Mouse (Mus musculus) embryonic facial prominence, embryonic 11.5 days (tissue): ENCODE results near the gene Pbxip1. TPM values are rescaled to one million over a fixed set of nuclear protein-coding genes. Genes with fewer than 3 reads are reported as not detected.

ENCODE experiments used
- ATAC-seq: fragments of 200-750 bp; cut with Nextera tagmentation; replicated peaks from 2 replicates; pipeline ENCODE4 v1.8.0; 2017; ENCODE audit warnings: low read depth; ENCODE audit not compliant: insufficient number of reproducible peaks, low FRiP score, low TSS enrichment
- DNase-seq: peaks from one replicate; pipeline ENCODE4 v3.0.0-alpha.2; 2015; ENCODE audit warnings: low spot score
- H3K27ac ChIP-seq: fragments of 300-500 bp; sonication (generic); replicated peaks from 2 replicates; pipeline ENCODE4 v1.5.1; 2014; ENCODE audit warnings: mild to moderate bottlenecking, low read depth, low read length, control low read depth
- H3K27me3 ChIP-seq: fragments of 300-500 bp; sonication (generic); 2 replicates; pipeline ENCODE4 v1.6.1; 2014; ENCODE audit warnings: mild to moderate bottlenecking, low read length, moderate library complexity, mixed read lengths; ENCODE audit not compliant: control insufficient read depth, insufficient read depth
- H3K36me3 ChIP-seq: fragments of 300-500 bp; sonication (generic); replicated peaks from 2 replicates; pipeline ENCODE4 v1.6.1; 2014; ENCODE audit warnings: low read depth, mild to moderate bottlenecking, low read length, moderate library complexity, mixed read lengths; ENCODE audit not compliant: control insufficient read depth, insufficient read depth
- H3K4me1 ChIP-seq: fragments of 300-500 bp; sonication (generic); 2 replicates; pipeline ENCODE4 v1.6.1; 2014; ENCODE audit warnings: low read length, mixed read lengths; ENCODE audit not compliant: control insufficient read depth, insufficient read depth
- H3K4me2 ChIP-seq: fragments of 300-500 bp; sonication (generic); 2 replicates; pipeline ENCODE4 v1.6.1; 2014; ENCODE audit warnings: low read depth, mild to moderate bottlenecking, control low read depth, low read length, moderate library complexity
- H3K4me3 ChIP-seq: fragments of 300-500 bp; sonication (generic); 2 replicates; pipeline ENCODE4 v1.5.1; 2014; ENCODE audit warnings: low read depth, low read length, control low read depth
- H3K9ac ChIP-seq: fragments of 300-500 bp; sonication (generic); replicated peaks from 2 replicates; pipeline ENCODE4 v1.6.1; 2014; ENCODE audit warnings: mild to moderate bottlenecking, control low read depth, low read length
- H3K9me3 ChIP-seq: fragments of 300-500 bp; sonication (generic); replicated peaks from 2 replicates; pipeline ENCODE4 v1.6.1; 2016; ENCODE audit warnings: mild to moderate bottlenecking, low read length, inconsistent platforms, mixed read lengths; ENCODE audit not compliant: control insufficient read depth
- WGBS: fragments of 180-500 bp; shearing (Covaris S2); extraction: QIAGEN DNeasy Blood & Tissue Kit; methylation state at CpG from one replicate; pipeline ENCODE4 v1.1.7; 2014; 5-methylcytosine and 5-hydroxymethylcytosine counted together
- polyA plus RNA-seq: library from polyadenylated mRNA; unstranded; fragments of >200 nt; fragmentation: Nextera tagmentation; extraction: Ambion mirVana; gene quantifications from 2 replicates; pipeline ENCODE4 v1.2.1, GENCODE M21; 2014

Pbxip1 gene
- polyA plus RNA-seq, 1 experiment from 2014 or later, result 9.1 TPM

GRCm38 (mm10) chr3:89468268-89468667 lies 31.8 kb downstream of the Pbxip1 start:
- DNase-seq (no peak), ATAC-seq (no peak)
- no peak overlapping the region for H3K27ac ChIP-seq
- 38% methylated on average over 4 of the region's 4 CpGs for WGBS
- no peaks in the 10 kb centered on the region for H3K9me3 ChIP-seq
- H3K36me3 ChIP-seq, result no peaks in the 10 kb centered on the region
- H3K4me2 ChIP-seq, result no peak overlapping the region
- H3K4me1 ChIP-seq, result no peaks in the 10 kb centered on the region
- no peaks in the 10 kb centered on the region for H3K27me3 ChIP-seq
- H3K4me3 ChIP-seq, result no peak overlapping the region
- H3K9ac ChIP-seq, result no peak overlapping the region

- no peak overlapping the region for H3K27ac ChIP-seq
- H3K27me3 ChIP-seq, result no peaks in the 10 kb centered on the region
- no peak overlapping the region for H3K4me2 ChIP-seq
- no peaks in the 10 kb centered on the region for H3K4me1 ChIP-seq
- H3K9me3 ChIP-seq, result no peaks in the 10 kb centered on the region
- H3K36me3 ChIP-seq, result no peaks in the 10 kb centered on the region
- no peak overlapping the region for H3K4me3 ChIP-seq
- no peak overlapping the region for H3K9ac ChIP-seq
- no peak for DNase-seq
- 76% methylated on average over 7 of the region's 7 CpGs for WGBS
- no peak for ATAC-seq
Observed at GRCm38 (mm10) chr3:89472280-89472679, 35.8 kb downstream of the Pbxip1 start.

- Histone ChIP-seq H3K9me3 (no peaks in the 10 kb centered on the region), H3K4me2 (no peak overlapping the region), H3K27me3 (no peaks in the 10 kb centered on the region), H3K36me3 (no peaks in the 10 kb centered on the region), H3K4me1 (no peaks in the 10 kb centered on the region), H3K27ac (no peak overlapping the region), H3K9ac (no peak overlapping the region), H3K4me3 (no peak overlapping the region)
- no peak for ATAC-seq
- 78% methylated on average over 6 of the region's 6 CpGs for WGBS
- no peak for DNase-seq
Observed at GRCm38 (mm10) chr3:89473838-89474237, 37.3 kb downstream of the Pbxip1 start.

GRCm38 (mm10) chr3:89479055-89479454 lies 42.5 kb downstream of the Pbxip1 start:
- H3K36me3 ChIP-seq, result no peaks in the 10 kb centered on the region
- WGBS, result 84% methylated on average over 6 of the region's 6 CpGs
- DNase-seq, result no peak

GRCm38 (mm10) chr3:89481488-89481887 lies 45.0 kb downstream of the Pbxip1 start:
- DNase-seq, result no peak
- Histone ChIP-seq H3K9me3 (no peaks in the 10 kb centered on the region), H3K4me1 (no peaks in the 10 kb centered on the region), H3K9ac (no peak overlapping the region), H3K4me3 (no peak overlapping the region), H3K27me3 (no peaks in the 10 kb centered on the region), H3K27ac (no peak overlapping the region), H3K4me2 (no peak overlapping the region), H3K36me3 (no peaks in the 10 kb centered on the region)
- ATAC-seq, result no peak
- 42% methylated on average over 2 of the region's 2 CpGs for WGBS

More at GRCm38 (mm10) chr3:89479055-89479454, 42.5 kb downstream of the Pbxip1 start:
- ATAC-seq, result no peak
- Histone ChIP-seq H3K4me1 (no peaks in the 10 kb centered on the region), H3K4me3 (no peak overlapping the region), H3K9ac (no peak overlapping the region), H3K9me3 (no peaks in the 10 kb centered on the region), H3K27me3 (no peaks in the 10 kb centered on the region), H3K4me2 (no peak overlapping the region), H3K27ac (no peak overlapping the region)

- H3K9ac ChIP-seq, result no peak overlapping the region
- DNase-seq (no peak), ATAC-seq (no peak)
- no peaks in the 10 kb centered on the region for H3K27me3 ChIP-seq
- H3K9me3 ChIP-seq, result no peaks in the 10 kb centered on the region
- no peaks in the 10 kb centered on the region for H3K4me1 ChIP-seq
- H3K27ac ChIP-seq, result no peak overlapping the region
- no peak overlapping the region for H3K4me3 ChIP-seq
- WGBS, result 89% methylated on average over 5 of the region's 5 CpGs
- no peaks in the 10 kb centered on the region for H3K36me3 ChIP-seq
- no peak overlapping the region for H3K4me2 ChIP-seq
Observed at GRCm38 (mm10) chr3:89482249-89482648, 45.7 kb downstream of the Pbxip1 start.

GRCm38 (mm10) chr3:89484766-89485524 lies 48.4 kb downstream of the Pbxip1 start:
- H3K27ac ChIP-seq, result no peak overlapping the region
- no peak overlapping the region for H3K9ac ChIP-seq
- peak; percentile 82 for DNase-seq
- H3K27me3 ChIP-seq, result no peaks in the 10 kb centered on the region
- no peak overlapping the region; the same call in 1 of the 2 replicates for H3K4me2 ChIP-seq
- H3K4me3 ChIP-seq, result no peak overlapping the region
- no peaks in the 10 kb centered on the region for H3K9me3 ChIP-seq
- 18% methylated on average over 24 of the region's 24 CpGs for WGBS
- no peaks in the 10 kb centered on the region for H3K4me1 ChIP-seq
- ATAC-seq, result peak; percentile 88
- H3K36me3 ChIP-seq, result no peaks in the 10 kb centered on the region

- no peak overlapping the region for H3K9ac ChIP-seq
- WGBS, result 83% methylated on average over 8 of the region's 8 CpGs
- H3K27me3 ChIP-seq, result no peaks in the 10 kb centered on the region
- DNase-seq, result no peak
- no peak overlapping the region for H3K27ac ChIP-seq
- H3K4me2 ChIP-seq, result no peak overlapping the region
- no peaks in the 10 kb centered on the region for H3K4me1 ChIP-seq
- H3K9me3 ChIP-seq, result no peaks in the 10 kb centered on the region
- H3K36me3 ChIP-seq, result no peaks in the 10 kb centered on the region
- ATAC-seq, result no peak
- H3K4me3 ChIP-seq, result no peak overlapping the region
Observed at GRCm38 (mm10) chr3:89486111-89486510, 49.6 kb downstream of the Pbxip1 start.
